10 mouse cellular contexts compared by ENCODE assay signal in genomic region chr2:72838085-72838727, GRCm38 (mm10).
A peak's percentile ranks its signal among the peaks of the same experiment; 100 is the strongest.
DNase-seq lines count a peak whose midpoint lies in the region; ATAC-seq and TF ChIP-seq lines count a peak whose summit lies in the region.
"Had no signal": no experiment of that assay in that cellular context is flagged by ENCODE, and none has a peak within 500 bp of the region (broad histone marks: within the 10 kb centered on the region; RNA-seq: fewer than 3 reads in every experiment).

No protein-coding gene starts in this region.

- no peak overlapping the region for H3K4me3 ChIP-seq in heart, embryonic 10.5 days
- H3K4me3 ChIP-seq in heart, adult 2 months = no peak overlapping the region
- no peak overlapping the region for H3K4me3 ChIP-seq in ES-Bruce4 (ENCODE audit: low read depth, low read length)
- H3K4me3 ChIP-seq in forebrain, embryonic 15.5 days = no peak overlapping the region
- H3K4me3 ChIP-seq: megakaryocyte, embryonic 14.5 days had no signal

- no peaks in the 10 kb centered on the region for H3K9me3 ChIP-seq in heart, embryonic 10.5 days
- peaks cover 11% of the 10 kb centered on the region for H3K9me3 ChIP-seq in ES-Bruce4 (replicated peaks; ENCODE audit: control insufficient read depth, insufficient read depth, low read length, poor library complexity, severe bottlenecking)
- H3K9me3 ChIP-seq in forebrain, embryonic 15.5 days = no peaks in the 10 kb centered on the region
- H3K9me3 ChIP-seq: megakaryocyte, embryonic 14.5 days had no signal

- ATAC-seq in monocyte, adult 5-6 weeks (replicated peaks; ENCODE audit: insufficient number of reproducible peaks, low FRiP score, low TSS enrichment, poor library complexity, severe bottlenecking) = peak; percentile 63
- no peak for ATAC-seq in forebrain, embryonic 15.5 days (replicated peaks)

- no peak overlapping the region for H3K9ac ChIP-seq in heart, adult 2 months (ENCODE audit: low read depth, low read length)
- H3K9ac ChIP-seq in ES-Bruce4 (ENCODE audit: low read depth, poor library complexity, severe bottlenecking) = no peak overlapping the region
- no peak overlapping the region for H3K9ac ChIP-seq in forebrain, embryonic 15.5 days (replicated peaks)

- no peaks in the 10 kb centered on the region for H3K27me3 ChIP-seq in heart, embryonic 10.5 days (ENCODE audit: insufficient read depth, poor library complexity, severe bottlenecking)
- no peaks in the 10 kb centered on the region for H3K27me3 ChIP-seq in heart, adult 2 months (ENCODE audit: control insufficient read depth, insufficient read depth, low read length)
- H3K27me3 ChIP-seq in ES-Bruce4 (ENCODE audit: control insufficient read depth, insufficient read depth, low read length, poor library complexity, severe bottlenecking) = no peaks in the 10 kb centered on the region
- H3K27me3 ChIP-seq in forebrain, embryonic 15.5 days = no peaks in the 10 kb centered on the region

- no peak for TF ChIP-seq EP300 in heart, adult 2 months (IDR thresholded peaks at IDR 0.05; ENCODE audit: insufficient read depth, low read depth, low read length)
- TF ChIP-seq EP300 in ES-Bruce4 (IDR thresholded peaks at IDR 0.05; ENCODE audit: insufficient read depth, low read depth, low read length) = peak; percentile 61

- no peak for TF ChIP-seq CTCF in heart, adult 2 months (IDR thresholded peaks at IDR 0.05)
- no peak for TF ChIP-seq CTCF in ES-Bruce4 (IDR thresholded peaks at IDR 0.05; ENCODE audit: low read depth, low read length)

- H3K4me1 ChIP-seq in heart, embryonic 10.5 days = peaks cover 3% of the 10 kb centered on the region; the same call in 1 of the 2 replicates
- H3K4me1 ChIP-seq in heart, adult 2 months (ENCODE audit: control insufficient read depth, insufficient read depth, low read length) = peaks cover 5% of the 10 kb centered on the region
- no peaks in the 10 kb centered on the region for H3K4me1 ChIP-seq in ES-Bruce4 (ENCODE audit: control insufficient read depth, insufficient read depth, low read length)
- H3K4me1 ChIP-seq in forebrain, embryonic 15.5 days = peaks cover 3% of the 10 kb centered on the region; the same call in 1 of the 2 replicates

- WGBS in heart, embryonic 10.5 days = 50% methylated on average over 6 of the region's 6 CpGs
- WGBS in heart, adult 2 months = 43% methylated on average over 6 of the region's 6 CpGs
- 58% methylated on average over 6 of the region's 6 CpGs for WGBS in forebrain, embryonic 15.5 days

- H3K27ac ChIP-seq in heart, embryonic 10.5 days = peak overlapping the region; percentile 24; the same call in 1 of the 2 replicates
- H3K27ac ChIP-seq in heart, adult 2 months = no peak overlapping the region
- H3K27ac ChIP-seq in ES-Bruce4 (ENCODE audit: insufficient read depth, low read length) = peak overlapping the region; percentile 78
- no peak overlapping the region for H3K27ac ChIP-seq in forebrain, embryonic 15.5 days (replicated peaks)

- intact Hi-C loops in heart, adult 2 months (cut with DNase I) = no loop called here
- intact Hi-C loops in gastrocnemius, postnatal 36 days (cut with DNase I) = no loop called here

- no peak for TF ChIP-seq POLR2A in heart, adult 2 months (IDR thresholded peaks at IDR 0.05; ENCODE audit: insufficient read depth, low read depth, low read length)
- TF ChIP-seq POLR2A in ES-Bruce4 (IDR thresholded peaks at IDR 0.05; ENCODE audit: insufficient read depth, low read length) = no peak

- no peaks in the 10 kb centered on the region for H3K79me2 ChIP-seq in heart, adult 2 months (replicated peaks; ENCODE audit: control insufficient read depth, insufficient read depth, low read length)

- H3K36me3 ChIP-seq in heart, embryonic 10.5 days = no peaks in the 10 kb centered on the region
- H3K36me3 ChIP-seq in heart, adult 2 months (ENCODE audit: control insufficient read depth, insufficient read depth, low read length) = no peaks in the 10 kb centered on the region
- H3K36me3 ChIP-seq in ES-Bruce4 (ENCODE audit: control insufficient read depth, insufficient read depth, low read length, poor library complexity, severe bottlenecking) = no peaks in the 10 kb centered on the region
- H3K36me3 ChIP-seq in forebrain, embryonic 15.5 days = no peaks in the 10 kb centered on the region

- no peak for DNase-seq in heart, embryonic 10.5 days (ENCODE audit: low spot score)
- DNase-seq in heart, adult 2 months = no peak
- peak; percentile 13 for DNase-seq in forelimb bud, embryonic 11.5 days (ENCODE audit: low read depth, low spot score)
- DNase-seq in gastrocnemius, postnatal 36 days = no peak
- no peak for DNase-seq in cerebellum, adult 8-10 months
- DNase-seq: gastrocnemius, postnatal 25 days had no signal

- no peak overlapping the region for H3K4me2 ChIP-seq in forebrain, embryonic 15.5 days (replicated peaks)

Comparison
In these comparisons a context has a peak if more than half of its experiments do, and no peak if none do; other contexts are left out.
1. H3K27ac ChIP-seq: peak in heart, embryonic 10.5 days (single experiment) and ES-Bruce4 (single experiment); none in heart, adult 2 months (single experiment) and forebrain, embryonic 15.5 days (single experiment).